Mouse (Mus musculus): ENCODE results near the gene Tspan11. TPM values are rescaled to one million over a fixed set of nuclear protein-coding genes. Genes with fewer than 3 reads are reported as not detected.

Gene Tspan11
- polyA plus RNA-seq, 1 experiment: 8.3 TPM

DNA sequence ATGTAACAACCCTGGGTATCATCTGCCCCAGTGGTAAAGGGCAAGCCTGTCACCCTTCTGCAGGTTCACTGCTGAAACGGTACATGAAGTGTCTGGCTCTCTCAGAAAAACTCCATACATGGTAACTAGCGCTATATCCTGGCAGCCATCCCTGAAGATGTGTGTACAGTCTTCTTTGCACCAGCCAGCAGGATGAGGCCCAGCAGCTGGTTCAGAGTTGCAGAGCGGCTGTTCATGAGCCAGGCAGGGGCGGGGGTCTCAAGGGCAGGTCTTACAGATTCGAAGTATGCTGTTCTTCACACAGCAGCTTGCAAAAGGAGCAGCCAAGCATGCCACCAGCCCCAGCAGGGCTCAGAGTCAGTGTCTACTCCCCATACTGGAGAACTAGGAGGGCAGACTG is 116.2 kb downstream of the Tspan11 start:
- no peak for DNase-seq
- Histone ChIP-seq H3K4me1 (ENCODE audit: control insufficient read depth, insufficient read depth, low read length) (peaks cover 87% of the 10 kb centered on the region), H3K27ac (ENCODE audit: insufficient read depth, low read length) (no peak overlapping the region), H3K27me3 (ENCODE audit: control insufficient read depth, insufficient read depth, low read length) (no peaks in the 10 kb centered on the region), H3K4me3 (replicated peaks; ENCODE audit: insufficient read depth, low read depth, low read length) (no peak overlapping the region)
- 26% methylated on average over 5 of the region's 5 CpGs for WGBS
- TF ChIP-seq CTCF (IDR thresholded peaks at IDR 0.05; ENCODE audit: borderline replicate concordance, insufficient read depth, low read depth, low read length) (no peak), POLR2A (IDR thresholded peaks at IDR 0.05; ENCODE audit: borderline replicate concordance, insufficient read depth, low read length) (no peak)

Other genes with a start within 250 kb of the Tspan11 start
- 49.0 and 49.3 TPM in 2 replicates for gene Prmt8, start 118.1 kb upstream of the Tspan11 start, polyA plus RNA-seq (2012; rRNA removed)

Data from cerebellum, adult 2 months (tissue).